Mouse (Mus musculus): ENCODE data around the gene Ltbp1.

DNA sequence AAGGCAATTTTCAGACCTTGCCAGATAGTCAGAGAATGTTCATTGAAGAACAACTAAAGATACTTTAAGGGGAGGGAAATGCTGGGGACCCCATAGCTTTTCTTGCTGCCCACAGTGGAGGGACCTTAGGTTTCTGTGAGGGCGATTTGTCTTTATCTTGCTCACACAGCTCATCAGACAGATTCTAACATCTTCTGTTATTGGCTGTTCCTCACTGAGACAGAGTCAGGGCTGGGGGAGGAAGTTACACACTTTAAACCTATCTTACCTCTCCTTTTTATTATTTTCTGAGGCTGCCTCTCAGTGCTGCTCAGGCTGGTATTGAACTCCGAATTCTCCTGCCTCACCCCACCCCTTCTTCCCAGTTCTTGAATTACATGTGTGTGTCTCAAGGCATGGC lies 5.3 kb upstream of the Ltbp1 start:
- no peak for TF ChIP-seq CTCF (conservative IDR thresholded peaks at IDR 0.05; ENCODE audit: low read length)
- no peak for TF ChIP-seq NANOG (IDR thresholded peaks at IDR 0.05; ENCODE audit: borderline replicate concordance, low read length)

Data from E14TG2a.4 (cell line).